Mouse (Mus musculus): ENCODE data around the gene Trim7.
A peak's percentile ranks its signal among the peaks of the same experiment; 100 is the strongest.
"Not testable (repeated sequence)": the region's sequence is repeated elsewhere in the genome, so short reads cannot be mapped to it uniquely, and the experiment has no call there.

The Trim7 gene

GRCm38 (mm10) chr11:48825979-48826751, at the start of gene Trim7, which contains the start of gene Gm12184:
Gene Trim7 (plus strand): TSS chr11:48826140.
Gene Gm12184 (minus strand): TSS chr11:48826655.
- DNase-seq = peak in 1 of 2 experiments; percentile 28

GRCm38 (mm10) chr11:48776664-48777063, 49.3 kb upstream of the Trim7 start:
- no peak for DNase-seq

- DNase-seq = no peak
These were observed 48.6 kb upstream of the Trim7 start for GRCm38 (mm10) chr11:48777303-48777702.

GRCm38 (mm10) chr11:48779450-48779849, 46.5 kb upstream of the Trim7 start:
- DNase-seq = peak in 1 of 2 experiments; percentile 63

GRCm38 (mm10) chr11:48782243-48782642, 43.7 kb upstream of the Trim7 start:
- no peak for DNase-seq

- DNase-seq = peak; percentile 36 to 65
These were observed 38.3 kb upstream of the Trim7 start for GRCm38 (mm10) chr11:48787455-48788211.

GRCm38 (mm10) chr11:48788311-48789089, 37.4 kb upstream of the Trim7 start:
- DNase-seq = peak; percentile 81 to 94

GRCm38 (mm10) chr11:48789215-48789614, 36.7 kb upstream of the Trim7 start:
- no peak for DNase-seq

GRCm38 (mm10) chr11:48789973-48790823, 35.7 kb upstream of the Trim7 start:
- DNase-seq = peak; percentile 87 to 95

- DNase-seq = peak; percentile 48 to 72
These were observed 35.0 kb upstream of the Trim7 start for GRCm38 (mm10) chr11:48790946-48791345.

- DNase-seq = not testable (repeated sequence)
These were observed 34.0 kb upstream of the Trim7 start for GRCm38 (mm10) chr11:48791894-48792293.

GRCm38 (mm10) chr11:48793184-48793583, 32.8 kb upstream of the Trim7 start:
- no peak for DNase-seq

- peak in 1 of 2 experiments; percentile 33 for DNase-seq
These were observed 30.7 kb upstream of the Trim7 start for GRCm38 (mm10) chr11:48795221-48795620.

- no peak for DNase-seq
These were observed 29.6 kb upstream of the Trim7 start for GRCm38 (mm10) chr11:48796290-48796689.

GRCm38 (mm10) chr11:48797287-48797686, 28.7 kb upstream of the Trim7 start:
- no peak for DNase-seq

GRCm38 (mm10) chr11:48798308-48798707, 27.6 kb upstream of the Trim7 start:
- DNase-seq = no peak

- DNase-seq = no peak
These were observed 26.7 kb upstream of the Trim7 start for GRCm38 (mm10) chr11:48798984-48799920.

- DNase-seq = peak; percentile 89 to 94
These were observed 25.8 kb upstream of the Trim7 start, which contains the start of gene Rack1 for GRCm38 (mm10) chr11:48799921-48800701. Gene Rack1 (plus strand): TSS chr11:48800332.

- DNase-seq = no peak
These were observed 23.8 kb upstream of the Trim7 start for GRCm38 (mm10) chr11:48801831-48802772.
